Mouse (Mus musculus) CH12.LX (cell line): ENCODE measurements around the gene Gm4559.

Source experiments
- CTCF ChIP-seq, 2 experiments: IDR thresholded peaks in 1 of 2; conservative IDR thresholded peaks in 1 of 2; 2 replicates each; pipeline ENCODE4 v1.5.1; 2011 to 2012; ENCODE audit warnings: low read depth in 2 of 2, low read length in 2 of 2, improper control_type of control experiment in 1 of 2, inconsistent platforms in 1 of 2, mild to moderate bottlenecking in 1 of 2, moderate library complexity in 1 of 2
- ELF1 ChIP-seq: IDR thresholded peaks from 2 replicates; pipeline ENCODE4 v1.6.1; 2014; ENCODE audit warnings: low read depth, mild to moderate bottlenecking, inconsistent platforms, low read length, improper control_type of control experiment
- EP300 ChIP-seq: IDR thresholded peaks from 2 replicates; pipeline ENCODE4 v1.6.1; 2011; ENCODE audit warnings: low read length, improper control_type of control experiment
- JUN ChIP-seq: IDR thresholded peaks from 2 replicates; pipeline ENCODE4 v1.6.1; 2011; ENCODE audit warnings: low read depth, mild to moderate bottlenecking, low read length, improper control_type of control experiment, moderate library complexity; ENCODE audit not compliant: insufficient read depth
- MAFK ChIP-seq: IDR thresholded peaks from 2 replicates; pipeline ENCODE4 v1.6.1; 2011; ENCODE audit warnings: low read length, improper control_type of control experiment; ENCODE audit not compliant: insufficient replicate concordance
- POLR2A ChIP-seq: IDR thresholded peaks from 2 replicates; pipeline ENCODE4 v1.6.1; 2011; ENCODE audit warnings: low read depth, mild to moderate bottlenecking, improper control_type of control experiment, low read length
- RAD21 ChIP-seq: IDR thresholded peaks from 2 replicates; pipeline ENCODE4 v1.6.1; 2011; ENCODE audit warnings: low read depth, mild to moderate bottlenecking, low read length, improper control_type of control experiment, moderate library complexity
- SMC3 ChIP-seq: IDR thresholded peaks from 2 replicates; pipeline ENCODE4 v1.6.1; 2011; ENCODE audit warnings: low read depth, low read length, improper control_type of control experiment
- TCF12 ChIP-seq: IDR thresholded peaks from 2 replicates; pipeline ENCODE4 v1.6.1; 2014; ENCODE audit warnings: low read depth, mild to moderate bottlenecking, inconsistent platforms, low read length, improper control_type of control experiment

- TF ChIP-seq POLR2A (peak; percentile 48; the same call in 1 of the 2 replicates), CTCF (conservative IDR thresholded peaks at IDR 0.05 in 1 of 2, IDR thresholded peaks at IDR 0.05 in 1 of 2; ENCODE audit: low read depth in 2 of 2, low read length in 2 of 2) (0 out of 4 replicates have a peak, but pooled peaks of 1 of the 2 experiments have one; percentile 5), EP300 (no peak), ELF1 (no peak), TCF12 (0 out of 2 replicates have a peak, but pooled peaks have one; percentile 29), JUN (no peak), MAFK (no peak), RAD21 (no peak), SMC3 (no peak)
These were observed 9.9 kb upstream of the Gm4559 start for GRCm38 (mm10) chr7:142284023-142284591.
